Mouse (Mus musculus) neutrophil, adult 5-6 weeks (primary cell): ENCODE measurements around the gene Gatm. TPM values are rescaled to one million over a fixed set of nuclear protein-coding genes. Genes with fewer than 3 reads are reported as not detected.

ENCODE experiments used
- ATAC-seq: fragments of 151-379, 151-347 bp; 2 replicates; pipeline ENCODE4 v1.8.0; 2017; ENCODE audit warnings: mild to moderate bottlenecking, moderate TSS enrichment; ENCODE audit not compliant: insufficient number of reproducible peaks, poor library complexity, low FRiP score, severe bottlenecking; ENCODE audit errors: extremely low read depth
- total RNA-seq: library from RNA; stranded (forward); fragments of 200-1000 nt; gene quantifications from 2 replicates; pipeline ENCODE4 v1.2.3, GENCODE M21; 2017

Gatm gene
- 0.37 and 1.0 TPM in 2 replicates for total RNA-seq

DNA sequence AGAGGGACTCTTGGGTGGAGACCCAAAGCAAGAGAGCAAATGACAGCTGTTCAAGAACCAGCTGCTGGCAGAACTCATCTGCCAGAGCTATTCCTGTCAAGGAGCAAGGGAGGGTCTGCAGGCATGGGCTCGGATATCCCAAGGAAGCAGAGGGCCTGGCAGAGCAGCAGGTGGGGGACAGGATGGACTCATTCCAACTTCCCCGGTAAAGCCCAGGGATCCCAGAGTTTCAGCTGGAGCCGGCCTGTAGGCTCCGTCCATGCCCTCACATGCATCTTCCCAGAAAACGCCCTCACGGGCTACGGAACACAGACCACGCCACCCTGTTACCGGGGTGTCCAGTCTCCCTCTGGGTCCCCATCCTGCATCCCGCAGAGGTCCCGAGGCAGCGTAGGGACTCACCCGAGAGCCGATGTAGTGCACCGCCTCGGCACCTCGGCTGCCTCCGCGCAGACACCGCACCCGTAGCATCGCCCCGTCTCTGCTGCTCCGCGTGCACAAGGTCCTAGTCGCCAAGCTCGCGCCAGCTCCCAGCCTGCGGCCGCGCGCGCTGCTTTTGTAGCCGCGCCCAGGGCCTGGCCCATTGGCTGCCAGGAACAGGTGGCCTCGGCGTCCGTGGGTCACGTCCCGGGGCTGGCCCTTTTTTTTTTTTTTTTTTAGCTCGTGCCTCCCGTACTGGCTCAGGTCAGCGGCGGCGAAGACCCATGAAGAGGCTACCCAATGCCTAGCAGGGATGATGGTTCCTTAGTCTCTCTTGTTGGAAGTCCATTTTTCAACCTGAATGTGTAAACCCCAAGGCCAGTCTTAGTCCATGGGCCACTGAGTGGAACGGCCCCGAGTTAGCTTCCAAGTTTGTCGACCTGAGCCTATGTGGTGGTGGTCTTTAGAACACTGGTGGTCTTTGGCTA lies at the start of gene Gatm:
Gatm (minus strand) TSS at position 558 of the 908 bp plus-strand sequence.
- ATAC-seq: peak; percentile 46; the same call in 1 of the 2 replicates

DNA sequence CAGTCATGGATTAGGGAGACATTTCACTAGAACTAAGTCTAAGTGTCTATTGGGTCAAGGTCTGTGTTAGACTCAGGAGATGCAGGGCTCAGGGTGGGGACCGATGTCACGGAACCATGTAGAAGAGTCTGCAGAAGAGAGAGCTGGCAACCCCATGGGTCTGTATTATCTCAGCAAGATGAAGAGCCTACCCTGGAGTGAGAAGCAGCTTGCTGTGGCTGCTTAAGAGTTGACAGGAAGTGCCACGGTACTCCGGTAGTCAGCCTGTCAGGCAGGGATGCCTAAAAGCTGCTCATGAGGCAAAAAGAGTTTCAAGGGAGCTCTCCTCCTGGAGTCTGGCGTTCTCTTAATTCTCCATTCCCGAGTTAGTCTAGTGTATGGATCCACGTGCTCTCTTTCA lies 48.7 kb upstream of the Gatm start:
- no peak for ATAC-seq

DNA sequence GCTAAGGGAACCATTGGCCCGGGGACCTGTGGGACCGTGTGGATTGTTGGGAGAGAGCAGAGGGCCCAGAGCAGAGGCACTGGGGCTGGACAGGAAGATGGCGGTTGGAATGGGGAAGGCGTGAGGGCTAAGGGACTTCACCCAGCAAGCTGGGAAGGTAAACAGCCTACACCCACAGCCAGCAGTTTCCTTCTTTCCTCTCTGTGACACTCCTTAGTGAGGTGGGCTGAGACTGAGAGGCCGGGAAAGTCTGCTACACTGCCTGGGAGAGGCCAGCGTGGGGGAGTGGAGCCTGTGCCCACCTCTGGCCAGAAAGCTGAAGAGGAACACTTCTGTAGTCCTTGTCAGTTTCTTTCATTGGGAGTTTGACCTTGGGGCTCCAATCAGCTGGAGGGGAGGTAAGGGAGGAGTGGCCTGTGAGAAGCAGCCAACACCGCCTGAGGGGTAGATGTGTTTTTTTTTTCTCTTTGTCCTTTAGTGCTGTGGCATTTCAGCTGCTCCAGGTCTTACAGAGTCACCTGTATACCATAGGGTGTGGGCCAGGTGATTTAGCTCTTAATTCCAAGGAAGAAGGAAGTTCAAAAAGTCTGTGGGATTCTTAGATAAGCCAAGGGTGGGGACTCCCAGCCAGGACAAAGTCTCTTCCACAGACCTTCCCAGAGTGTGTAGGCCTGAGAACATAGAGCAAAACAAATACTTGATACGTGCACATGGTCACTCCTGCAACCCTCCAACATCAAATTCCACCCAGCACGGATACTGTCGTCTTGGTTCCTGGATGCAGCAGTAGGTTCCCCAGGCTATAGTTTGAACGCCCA lies 46.8 kb upstream of the Gatm start:
- no peak for ATAC-seq

DNA sequence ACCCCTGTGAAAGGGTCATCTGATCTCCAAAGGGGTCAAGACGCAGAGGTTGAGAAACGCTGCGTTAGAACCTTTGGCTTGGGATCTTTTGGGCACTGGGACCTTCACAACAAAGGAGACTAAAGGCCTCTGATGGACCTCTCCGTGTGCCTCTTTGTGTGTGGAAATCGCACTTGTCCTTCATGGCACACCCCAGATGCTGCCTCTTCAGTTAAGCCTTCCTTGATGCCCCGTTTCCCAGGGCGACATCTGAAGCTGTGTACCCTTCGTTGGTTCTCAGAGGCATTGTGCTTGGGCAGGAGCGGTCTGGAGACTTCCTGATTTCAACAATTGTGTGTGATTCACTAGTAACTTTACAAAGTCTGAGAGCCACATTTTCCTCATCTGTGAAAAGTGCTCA lies 45.7 kb upstream of the Gatm start:
- no peak for ATAC-seq

DNA sequence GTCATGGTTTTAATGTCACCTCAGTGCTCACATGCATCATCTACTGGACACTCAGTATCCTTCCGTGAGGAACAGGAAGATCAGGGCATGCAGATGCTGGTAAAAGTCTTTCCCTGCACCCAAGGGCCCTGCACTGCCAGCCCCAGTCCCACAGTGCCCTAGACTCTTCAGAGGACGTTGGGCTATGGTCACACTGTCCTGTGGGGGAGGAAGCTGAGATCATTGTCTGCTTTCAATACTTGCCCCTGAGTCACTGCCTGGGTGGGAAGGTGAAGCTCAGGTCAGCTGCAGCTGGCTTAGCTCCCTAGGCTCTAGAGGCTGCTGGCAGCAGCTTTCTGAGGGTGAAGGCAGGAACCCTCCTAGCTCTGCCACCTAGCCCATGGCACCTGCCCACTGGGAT lies 44.9 kb upstream of the Gatm start:
- ATAC-seq: no peak

DNA sequence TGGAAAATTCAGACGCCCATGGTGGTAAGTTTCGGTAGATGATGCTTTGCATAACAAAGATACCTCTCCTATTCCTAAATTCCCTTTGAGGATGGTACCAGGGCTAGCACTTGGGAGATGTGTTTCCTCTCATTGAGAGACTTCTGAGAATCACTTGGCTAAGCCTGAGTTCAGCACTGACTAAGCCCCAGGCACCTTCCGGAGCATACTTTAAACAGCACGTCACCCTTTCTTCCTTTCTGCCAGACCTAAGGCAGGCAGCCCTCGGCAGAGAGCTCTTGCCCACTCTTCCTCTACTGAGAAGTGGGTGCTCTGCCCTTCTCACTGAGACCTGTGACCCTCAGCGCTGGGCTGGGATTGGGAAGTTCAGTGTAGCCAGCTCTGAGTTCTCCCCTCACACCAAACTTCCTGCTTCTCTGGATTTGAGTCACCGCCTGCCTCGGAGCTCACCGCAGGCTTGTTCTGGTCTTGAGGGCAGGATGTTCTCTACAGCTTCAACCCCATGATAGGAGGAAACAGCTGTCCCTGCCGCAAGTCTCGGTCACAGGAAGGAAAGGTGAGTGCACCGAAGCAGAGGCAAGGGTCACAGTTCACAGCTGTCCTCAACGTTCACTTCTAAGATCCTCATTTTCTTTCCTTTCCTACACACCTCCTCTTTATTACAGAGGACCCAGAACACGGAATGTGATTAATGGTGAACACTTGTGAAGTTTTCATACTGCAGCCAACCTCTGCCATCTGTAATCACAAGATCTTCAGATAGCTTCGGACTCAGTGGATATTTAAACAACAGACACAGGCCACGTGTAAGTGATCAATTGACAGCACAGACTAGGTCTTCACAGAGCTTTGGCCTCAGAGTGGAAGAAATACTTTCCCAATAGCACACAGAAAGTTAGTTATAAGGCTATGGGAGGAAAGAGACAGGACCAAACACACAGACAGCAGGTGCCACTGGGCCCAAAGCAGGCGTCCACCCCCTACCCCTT lies 41.3 kb upstream of the Gatm start:
- ATAC-seq: peak; percentile 97

DNA sequence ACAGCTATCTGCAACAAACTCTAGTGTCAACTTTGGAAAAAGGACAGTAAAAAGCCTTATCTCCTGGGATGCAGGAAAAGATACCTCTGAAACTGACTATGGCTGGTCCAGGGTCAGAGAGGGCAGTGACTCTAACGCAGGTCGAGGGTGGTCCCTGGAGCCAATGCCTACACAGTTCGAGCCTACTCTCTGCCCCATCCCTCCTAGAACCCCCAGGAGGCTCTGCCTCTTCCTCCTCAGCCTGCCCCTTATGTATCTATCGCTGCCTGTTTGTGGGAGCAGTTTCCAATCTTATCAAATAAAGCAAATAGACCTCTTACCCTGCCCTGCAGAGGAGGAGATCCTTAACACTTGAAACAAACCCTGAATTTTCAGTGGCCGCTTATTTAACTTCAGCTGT lies 27.6 kb upstream of the Gatm start:
- no peak for ATAC-seq

DNA sequence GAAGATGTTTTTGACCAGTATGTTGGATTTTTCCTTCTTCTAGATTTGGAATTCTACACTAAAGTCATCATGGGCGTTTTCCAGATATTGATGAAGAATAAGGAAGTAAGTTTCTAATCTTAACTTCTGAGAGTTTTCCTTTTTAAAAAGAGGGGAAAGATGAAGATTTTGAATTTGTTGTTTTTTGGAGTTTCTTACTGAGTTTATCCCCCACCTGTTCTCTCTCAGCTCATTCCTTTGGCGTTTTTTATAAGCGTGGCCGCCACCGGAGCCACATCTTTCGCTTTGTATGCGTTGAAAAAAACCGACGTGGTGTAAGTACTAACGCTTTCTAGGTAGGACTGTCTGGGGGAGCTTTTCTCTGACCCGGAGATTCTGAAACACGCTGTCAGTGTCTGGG lies 26.9 kb upstream of the Gatm start:
- no peak for ATAC-seq

DNA sequence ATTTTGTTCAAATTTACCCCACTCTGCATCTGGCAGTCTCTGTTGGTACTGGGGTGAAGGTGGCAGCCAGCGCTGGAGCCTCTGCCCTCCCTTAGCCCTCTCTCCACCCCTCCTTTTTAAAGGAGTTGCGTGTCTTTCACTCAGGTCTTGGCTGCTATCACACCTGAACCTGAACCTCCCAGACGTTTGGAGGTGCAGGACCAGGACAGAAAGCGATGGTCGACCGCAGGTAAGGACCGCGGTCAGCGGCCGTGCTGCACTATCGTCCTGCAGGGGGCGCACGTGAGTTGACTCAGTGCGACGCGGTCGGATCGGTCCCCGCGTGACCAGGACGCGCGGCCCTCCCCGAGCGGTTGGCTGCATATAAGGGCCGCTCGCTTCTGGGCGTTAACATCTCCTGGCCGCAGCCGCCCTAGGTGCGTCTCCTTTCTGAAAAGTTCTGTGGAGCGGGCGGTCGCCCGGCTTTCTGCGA lies 26.5 kb upstream of the Gatm start:
- peak; percentile 98 for ATAC-seq

DNA sequence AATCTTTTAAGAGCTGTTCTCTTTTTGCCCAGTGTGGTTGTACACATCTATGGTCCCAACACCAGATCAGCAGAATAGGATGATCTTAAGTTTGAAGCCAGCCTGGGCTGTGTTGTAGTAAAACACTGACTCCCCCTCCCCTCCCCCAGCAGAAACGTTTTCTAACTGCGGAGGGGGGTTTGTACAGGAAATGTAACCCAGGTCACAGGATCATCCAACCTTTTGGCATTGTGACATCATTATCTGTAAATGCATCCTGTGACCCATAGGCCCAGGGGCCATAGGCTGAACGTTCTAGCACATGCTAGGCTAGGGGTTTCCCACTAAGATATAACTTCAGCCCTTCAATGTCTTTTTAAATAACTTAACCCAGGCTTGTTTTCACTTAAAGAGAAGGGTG lies 25.6 kb upstream of the Gatm start, which contains the start of gene AA467197:
AA467197 (plus strand) TSS at position 301 of the 400 bp plus-strand sequence.
- ATAC-seq: no peak

DNA sequence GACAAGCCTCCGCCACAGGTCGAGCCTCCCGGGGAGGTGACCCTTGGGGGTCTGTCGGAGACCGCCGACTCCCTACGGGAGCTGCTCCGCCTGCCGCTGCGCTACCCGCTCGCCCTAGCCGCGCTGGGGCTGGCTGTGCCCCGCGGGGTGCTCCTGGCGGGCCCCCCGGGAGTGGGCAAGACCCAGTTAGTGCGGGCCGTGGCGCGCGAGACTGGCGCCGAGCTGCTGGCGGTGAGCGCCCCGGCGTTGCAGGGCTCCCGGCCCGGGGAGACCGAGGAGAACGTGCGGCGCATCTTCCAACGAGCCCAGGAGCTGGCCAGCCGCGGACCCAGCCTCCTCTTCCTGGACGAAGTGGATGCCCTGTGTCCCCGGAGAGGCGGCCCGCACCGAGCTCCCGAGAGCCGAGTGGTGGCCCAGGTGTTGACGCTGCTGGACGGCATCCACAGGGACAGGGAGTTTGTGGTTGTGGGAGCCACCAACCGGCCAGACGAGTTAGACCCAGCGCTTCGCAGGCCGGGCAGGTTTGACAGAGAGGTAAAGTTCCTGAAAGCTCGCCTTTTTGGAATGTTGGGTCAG lies 20.2 kb upstream of the Gatm start:
- no peak for ATAC-seq

DNA sequence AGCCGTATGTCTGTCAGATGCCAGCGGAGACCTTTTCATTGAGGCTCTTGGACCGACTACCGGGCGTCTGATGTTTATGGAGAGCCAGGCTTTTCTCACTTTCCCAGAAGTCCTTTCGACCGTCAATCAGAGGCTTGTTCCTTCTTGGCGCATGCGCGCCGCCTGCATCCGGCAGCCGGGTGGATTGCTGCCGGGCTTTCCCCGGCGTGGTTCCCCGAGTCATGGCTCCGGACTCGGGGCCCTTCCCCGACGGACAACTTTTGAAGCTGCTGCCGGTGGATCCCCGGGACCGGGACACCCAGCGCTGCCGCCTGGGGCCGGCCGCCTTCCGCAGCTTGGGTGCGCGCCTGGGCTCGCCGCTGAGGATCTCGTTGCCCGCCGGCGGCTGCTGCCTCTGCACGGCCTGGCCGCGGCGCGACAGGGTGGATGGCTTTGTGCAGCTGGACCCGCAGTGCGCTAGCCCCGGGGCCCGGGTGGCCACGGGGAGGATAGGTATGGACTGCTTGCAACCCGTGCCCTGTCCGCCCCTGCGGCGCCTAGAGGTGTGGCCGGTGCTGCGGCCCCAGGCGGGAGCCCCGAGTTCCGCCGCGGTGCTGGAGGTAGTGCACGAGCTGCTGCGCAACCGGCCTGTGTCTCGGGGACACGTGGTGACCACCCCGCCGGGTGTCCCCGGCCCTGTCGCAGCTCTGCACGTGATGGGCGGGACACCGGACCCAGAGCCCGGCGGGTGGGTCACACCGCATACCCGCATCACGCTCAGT lies 19.5 kb upstream of the Gatm start:
- ATAC-seq: peak; percentile 80

DNA sequence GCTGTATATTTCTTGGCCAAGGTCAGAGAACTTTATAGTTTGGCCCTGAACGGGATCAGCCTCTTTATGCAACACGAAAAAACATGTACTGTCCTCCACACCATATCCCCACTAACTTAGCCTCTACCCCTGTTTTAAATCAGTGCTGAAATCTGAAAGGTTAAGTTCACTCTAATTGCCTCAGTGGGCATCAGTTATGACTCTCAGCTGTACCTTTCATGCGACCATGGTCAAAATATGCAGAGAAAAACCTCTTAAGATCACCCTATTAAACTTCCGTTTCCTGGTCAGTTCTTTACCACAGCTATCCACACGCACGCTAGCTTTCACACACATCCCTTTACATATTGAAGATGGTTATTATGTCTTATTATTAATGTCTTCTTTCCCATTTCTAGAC lies 18.8 kb upstream of the Gatm start:
- no peak for ATAC-seq

DNA sequence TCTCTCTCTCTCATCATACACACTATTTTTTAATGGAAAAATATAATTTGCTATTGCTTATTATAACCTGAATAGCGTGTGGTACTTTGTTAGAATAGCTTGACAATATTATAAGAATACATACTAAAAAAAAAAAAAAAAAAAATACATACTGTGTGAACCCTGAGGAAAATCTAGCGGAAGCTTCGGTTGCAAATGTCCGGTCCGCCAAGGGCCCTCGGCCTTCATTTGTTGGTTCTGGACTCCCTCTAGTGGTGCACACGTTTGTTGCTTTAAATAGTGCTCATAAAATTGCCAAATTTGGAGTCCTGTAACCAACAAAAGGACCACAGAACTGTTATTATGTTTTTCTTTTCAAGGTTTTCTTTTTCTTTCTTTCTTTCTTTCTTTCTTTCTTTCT lies 17.9 kb upstream of the Gatm start:
- ATAC-seq: peak; percentile 77

DNA sequence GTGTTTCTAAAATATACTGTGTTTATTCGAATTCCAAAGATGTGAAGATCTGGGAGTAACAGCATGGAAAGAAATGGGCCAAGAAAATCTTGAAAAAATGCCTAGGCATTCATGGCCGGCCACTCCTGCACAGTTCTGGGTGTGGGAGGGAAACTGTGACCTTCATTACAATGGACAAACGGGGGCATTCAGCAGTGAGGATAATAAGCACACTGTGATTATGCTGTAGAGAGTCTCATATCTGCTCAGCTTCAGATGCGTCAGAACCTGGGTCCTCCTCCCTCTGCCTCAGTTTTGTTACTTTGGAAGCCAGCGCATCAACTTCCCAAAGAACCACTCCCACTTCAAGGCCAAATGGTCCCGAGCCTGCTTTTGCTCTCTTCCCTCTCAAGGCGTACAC lies 14.8 kb upstream of the Gatm start:
- no peak for ATAC-seq

DNA sequence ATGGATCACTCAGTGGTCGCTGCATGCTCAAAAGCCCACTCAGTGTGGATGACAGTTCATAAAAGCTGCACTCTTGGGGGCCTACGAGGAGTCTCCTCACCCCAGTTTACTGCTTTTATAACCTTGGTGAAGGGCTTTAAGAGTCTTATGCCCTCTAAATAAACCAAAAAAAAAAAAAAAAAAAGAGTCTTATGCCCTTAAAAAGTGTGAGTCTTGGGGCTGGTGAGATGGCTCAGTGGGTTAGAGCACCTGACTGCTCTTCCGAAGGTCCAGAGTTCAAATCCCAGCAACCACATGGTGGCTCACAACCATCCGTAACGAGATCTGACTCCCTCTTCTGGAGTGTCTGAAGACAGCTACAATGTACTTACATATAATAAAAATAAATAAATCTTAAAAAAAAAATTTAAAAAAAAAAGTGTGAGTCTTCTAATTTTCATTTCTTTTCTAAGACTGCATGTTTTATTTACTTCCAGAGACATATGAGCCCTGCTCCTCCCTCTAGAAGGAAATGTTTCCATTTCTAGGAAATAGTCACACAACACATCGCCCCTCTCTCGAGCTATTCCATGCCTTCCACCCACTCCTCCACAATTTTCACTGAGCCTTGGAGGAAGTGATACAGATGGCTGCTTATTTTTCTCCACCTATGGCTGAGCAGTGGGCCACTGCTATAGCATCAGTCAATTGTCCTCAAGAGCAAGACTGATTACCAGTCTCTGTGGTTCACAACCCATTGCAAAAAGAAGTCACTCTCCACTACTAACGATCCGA lies 10.4 kb upstream of the Gatm start:
- ATAC-seq: no peak

DNA sequence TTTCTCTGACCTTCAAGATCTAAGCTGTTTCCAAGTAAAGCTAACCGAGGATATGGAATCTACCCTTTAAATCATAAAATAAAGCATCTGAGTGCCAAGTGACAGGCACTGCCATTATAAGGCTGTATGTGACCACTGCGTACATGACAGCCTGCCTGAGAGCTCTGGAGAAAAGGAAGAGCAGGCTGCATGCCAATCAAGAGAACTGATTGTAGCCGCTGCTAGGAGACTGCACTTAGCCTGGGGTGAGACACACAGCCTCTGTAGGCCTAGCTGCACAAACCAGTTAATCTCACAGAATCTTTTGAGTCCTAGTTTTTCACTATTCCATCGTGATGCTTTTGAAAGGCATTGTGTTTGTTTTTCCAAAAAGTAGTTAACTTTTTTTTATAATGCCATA lies 7.6 kb upstream of the Gatm start:
- no peak for ATAC-seq
